Mouse (Mus musculus) kidney, postnatal 0 days (tissue): Measurements from ENCODE around the gene Nrp2. TPM values are rescaled to one million over a fixed set of nuclear protein-coding genes. Genes with fewer than 3 reads are reported as not detected.
A peak's percentile ranks its signal among the peaks of the same experiment; 100 is the strongest.

ENCODE experiments used
- ATAC-seq: fragments of 200-750 bp; cut with Nextera tagmentation; replicated peaks from 2 replicates; pipeline ENCODE4 v1.8.0; 2017; ENCODE audit warnings: low read depth, moderate number of reproducible peaks, moderate TSS enrichment, moderate library complexity; ENCODE audit not compliant: low FRiP score
- DNase-seq: peaks from one replicate; pipeline ENCODE4 v3.0.0-alpha.2; 2016; ENCODE audit warnings: low spot score
- H3K27ac ChIP-seq: fragments of 300-500 bp; sonication (generic); 2 replicates; pipeline ENCODE4 v1.5.1; 2014; ENCODE audit warnings: mild to moderate bottlenecking
- H3K27me3 ChIP-seq: fragments of 300-500 bp; sonication (generic); 2 replicates; pipeline ENCODE4 v1.6.1; 2014; ENCODE audit warnings: low read length, mixed read lengths; ENCODE audit not compliant: insufficient read depth
- H3K36me3 ChIP-seq: fragments of 300-500 bp; sonication (generic); 2 replicates; pipeline ENCODE4 v1.6.1; 2014; ENCODE audit warnings: low read length, mixed read lengths; ENCODE audit not compliant: insufficient read depth
- H3K4me1 ChIP-seq: fragments of 300-500 bp; sonication (generic); replicated peaks from 2 replicates; pipeline ENCODE4 v1.6.1; 2014; ENCODE audit warnings: antibody characterized with exemption, low read length, mixed read lengths; ENCODE audit not compliant: insufficient read depth
- H3K4me2 ChIP-seq: fragments of 300-500 bp; sonication (generic); 2 replicates; pipeline ENCODE4 v1.6.1; 2014; ENCODE audit warnings: mild to moderate bottlenecking, low read length, moderate library complexity, mixed read lengths
- H3K4me3 ChIP-seq: fragments of 300-500 bp; sonication (generic); replicated peaks from 2 replicates; pipeline ENCODE4 v1.5.1; 2014; ENCODE audit warnings: low read depth, low read length
- H3K9ac ChIP-seq: fragments of 300-500 bp; sonication (generic); 2 replicates; pipeline ENCODE4 v1.6.1; 2014; ENCODE audit warnings: low read depth, low read length
- H3K9me3 ChIP-seq: fragments of 300-500 bp; sonication (generic); replicated peaks from 2 replicates; pipeline ENCODE4 v1.6.1; 2016; ENCODE audit warnings: low read length, inconsistent platforms, mixed read lengths
- CTCF ChIP-seq: IDR thresholded peaks from 2 replicates; pipeline ENCODE4 v1.5.1; 2016; ENCODE audit warnings: antibody characterized with exemption, low read depth, mild to moderate bottlenecking, moderate library complexity
- whole genome bisulfite sequencing: fragments of 180-500 bp; shearing (Covaris S2); extraction: QIAGEN DNeasy Blood & Tissue Kit; methylation state at CpG from one replicate; pipeline ENCODE4 v1.1.7; 2014; 5-methylcytosine and 5-hydroxymethylcytosine counted together
- polyA plus RNA-seq: library from polyadenylated mRNA; unstranded; fragments of >200 nt; fragmentation: Nextera tagmentation; extraction: Ambion mirVana; gene quantifications from 2 replicates; pipeline ENCODE4 v1.2.1, GENCODE M21; 2015

The Nrp2 gene
- polyA plus RNA-seq, 1 experiment from 2014 or later = 5.6 TPM

DNA sequence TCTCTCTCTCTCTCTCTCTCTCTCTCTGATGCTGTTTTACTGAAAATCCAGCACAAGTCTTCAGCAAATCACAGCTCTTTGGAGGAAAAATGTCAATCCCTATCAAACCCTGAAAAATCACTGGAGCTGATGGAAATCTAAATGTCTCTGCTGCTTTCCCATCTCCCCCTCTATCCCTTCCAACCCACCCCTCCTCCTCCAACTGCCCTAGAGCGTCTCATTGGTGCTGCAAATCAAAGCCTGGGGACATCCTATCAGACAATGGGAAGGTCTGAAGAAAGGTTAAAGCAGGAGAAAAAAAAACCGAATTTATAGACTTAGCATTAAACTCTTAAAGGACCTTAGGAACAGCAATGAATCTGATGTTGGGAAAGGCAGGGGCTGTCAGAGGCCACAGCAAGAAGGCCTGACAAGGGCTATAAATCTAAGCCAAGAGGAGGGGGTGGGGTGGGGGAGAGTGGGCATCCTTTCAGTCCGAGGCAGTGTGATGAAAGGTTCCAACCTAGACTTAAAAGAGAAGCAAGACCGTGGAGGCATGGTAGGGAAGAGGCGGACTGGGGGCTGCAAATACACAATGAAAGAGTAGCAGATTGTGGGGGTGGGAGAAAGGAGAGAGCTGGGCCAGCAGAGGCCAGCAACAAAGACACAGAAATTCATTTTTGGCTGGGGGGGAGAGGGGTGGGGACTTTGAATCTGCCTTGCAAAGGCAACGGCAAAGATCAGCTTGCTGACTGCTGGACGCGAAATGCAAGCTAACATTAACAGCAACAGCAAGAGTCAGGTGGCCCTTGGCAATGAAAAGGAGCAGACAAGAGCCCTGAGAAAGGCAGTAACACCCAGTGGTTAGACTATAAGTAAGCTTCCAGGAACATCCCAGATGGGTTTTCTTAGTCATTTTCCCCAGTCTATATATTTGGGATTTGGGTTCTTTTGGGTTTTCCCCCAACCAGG is 148.2 kb downstream of the Nrp2 start:
- peaks cover 10% of the 10 kb centered on the region for H3K4me1 ChIP-seq
- no peak for TF ChIP-seq CTCF
- H3K4me2 ChIP-seq = no peak overlapping the region
- no peak overlapping the region for H3K9ac ChIP-seq
- DNase-seq (peak; percentile 69), ATAC-seq (0 out of 2 replicates have a peak, but pooled peaks have one; percentile 29)
- no peaks in the 10 kb centered on the region for H3K36me3 ChIP-seq
- H3K9me3 ChIP-seq = no peaks in the 10 kb centered on the region
- WGBS = 19% methylated on average over 8 of the region's 8 CpGs
- H3K27ac ChIP-seq = no peak overlapping the region
- no peak overlapping the region for H3K4me3 ChIP-seq
- no peaks in the 10 kb centered on the region for H3K27me3 ChIP-seq

DNA sequence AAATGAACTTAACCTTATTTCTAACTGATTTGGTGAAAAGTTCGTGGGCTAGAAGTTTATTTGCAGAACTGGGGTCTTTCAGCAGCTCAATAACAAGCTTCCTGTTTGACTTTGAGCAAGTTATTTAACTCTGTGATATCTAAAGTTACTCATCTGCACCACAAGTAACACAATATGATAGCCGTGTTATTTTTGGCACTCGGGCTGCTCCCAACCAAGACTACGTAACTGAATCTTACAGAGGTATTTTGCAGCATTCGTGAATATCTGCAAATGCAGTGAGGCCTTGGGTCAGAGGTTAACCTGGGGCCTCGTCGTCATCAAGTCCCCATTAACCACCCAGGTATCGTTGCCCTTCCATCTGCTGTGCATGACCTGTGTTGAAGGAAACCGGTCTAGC is 150.3 kb downstream of the Nrp2 start:
- Histone ChIP-seq H3K36me3 (no peaks in the 10 kb centered on the region), H3K4me1 (peaks cover 10% of the 10 kb centered on the region), H3K4me2 (no peak overlapping the region), H3K4me3 (no peak overlapping the region), H3K27ac (no peak overlapping the region), H3K27me3 (no peaks in the 10 kb centered on the region), H3K9ac (no peak overlapping the region), H3K9me3 (no peaks in the 10 kb centered on the region)
- 24% methylated on average over 9 of the region's 9 CpGs for WGBS
- DNase-seq (peak; percentile 55), ATAC-seq (no peak)
- no peak for TF ChIP-seq CTCF

DNA sequence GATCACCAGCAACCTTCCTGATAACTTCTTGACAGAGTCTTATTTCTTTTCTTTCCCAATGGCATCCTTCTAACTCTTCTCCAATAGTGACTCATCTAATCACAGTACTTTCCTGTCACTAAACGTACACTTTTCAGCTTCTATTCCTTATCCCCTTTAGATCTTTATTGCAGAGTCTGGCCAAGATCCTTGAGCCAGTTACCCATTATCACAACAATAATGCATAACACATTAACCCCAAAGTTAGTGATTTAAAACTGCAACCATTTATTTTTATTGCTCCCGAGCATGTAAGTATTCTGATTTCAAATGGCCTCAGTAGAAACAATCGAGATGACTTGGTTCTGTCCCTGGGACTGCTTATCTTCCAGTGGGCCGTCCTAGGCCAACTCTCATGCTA is 150.9 kb downstream of the Nrp2 start:
- no peaks in the 10 kb centered on the region for H3K9me3 ChIP-seq
- H3K27ac ChIP-seq = no peak overlapping the region
- H3K4me3 ChIP-seq = no peak overlapping the region
- DNase-seq = no peak
- H3K36me3 ChIP-seq = no peaks in the 10 kb centered on the region
- no peak for ATAC-seq
- no peaks in the 10 kb centered on the region for H3K27me3 ChIP-seq
- H3K4me1 ChIP-seq = peaks cover 10% of the 10 kb centered on the region
- no peak overlapping the region for H3K4me2 ChIP-seq
- TF ChIP-seq CTCF = no peak
- WGBS = 35% methylated on average over 4 of the region's 4 CpGs
- H3K9ac ChIP-seq = no peak overlapping the region

DNA sequence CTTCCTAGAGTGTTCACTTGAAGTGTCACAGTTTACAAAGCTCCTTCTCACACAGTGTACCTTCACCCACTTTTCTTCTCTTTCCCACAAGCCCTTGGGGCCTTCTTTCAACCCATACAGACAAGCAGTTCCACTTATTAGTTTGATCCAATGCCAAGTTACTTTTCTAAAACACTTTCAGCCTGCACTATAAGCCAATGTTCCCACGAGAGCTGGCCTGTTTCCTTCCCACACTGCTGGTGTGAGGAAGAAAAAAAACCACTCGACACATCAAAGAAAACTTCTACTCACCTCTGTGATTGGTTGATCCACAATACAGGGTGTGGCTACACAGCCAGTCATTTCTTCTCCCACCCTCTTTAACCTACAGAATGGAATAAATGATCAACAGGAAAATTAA is 156.0 kb downstream of the Nrp2 start:
- DNase-seq (no peak), ATAC-seq (no peak)
- Histone ChIP-seq H3K27ac (no peak overlapping the region), H3K9me3 (no peaks in the 10 kb centered on the region; the same call in 1 of the 2 replicates), H3K4me3 (no peak overlapping the region), H3K4me2 (no peak overlapping the region), H3K36me3 (no peaks in the 10 kb centered on the region), H3K9ac (no peak overlapping the region), H3K27me3 (no peaks in the 10 kb centered on the region), H3K4me1 (0 out of 2 replicates have a peak, but pooled peaks cover 11% of the 10 kb centered on the region)
- WGBS = 39% methylated on average over 2 of the region's 2 CpGs
- TF ChIP-seq CTCF = no peak

DNA sequence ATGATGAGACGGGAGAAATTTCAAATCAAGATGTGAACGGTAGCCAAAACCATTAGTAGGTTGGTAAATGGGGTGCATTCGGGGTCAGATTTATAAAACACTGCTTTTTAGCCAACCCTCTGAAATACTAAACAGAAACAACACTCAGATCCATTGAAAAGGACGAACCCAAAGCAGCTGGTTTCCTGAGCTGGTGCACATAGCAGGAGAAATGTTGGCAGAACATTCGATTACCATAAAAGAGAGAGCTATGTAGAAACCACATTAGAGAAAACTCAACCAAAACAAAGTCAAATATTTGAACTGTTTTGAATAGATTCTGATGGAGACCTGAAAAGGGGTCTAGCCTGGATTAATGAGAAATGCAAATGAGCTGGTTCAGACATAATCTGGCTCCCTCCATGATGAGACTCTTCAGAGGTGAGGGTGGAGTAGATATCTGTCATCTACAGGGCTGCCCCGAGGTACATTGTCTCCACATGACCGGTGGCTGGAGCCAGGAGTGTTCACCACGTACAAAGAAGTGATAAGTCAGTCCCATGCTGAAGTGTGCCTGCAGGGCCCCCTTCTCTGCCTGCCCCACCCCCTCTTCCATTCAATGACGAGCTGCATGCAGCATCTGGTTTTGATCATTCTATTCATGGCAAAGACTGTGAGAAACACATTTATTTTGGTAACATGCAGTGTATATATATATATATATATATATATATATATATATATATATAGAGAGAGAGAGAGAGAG is 156.6 kb downstream of the Nrp2 start:
- Histone ChIP-seq H3K4me3 (no peak overlapping the region), H3K9ac (no peak overlapping the region), H3K4me2 (no peak overlapping the region), H3K9me3 (no peaks in the 10 kb centered on the region; the same call in 1 of the 2 replicates), H3K4me1 (0 out of 2 replicates have a peak, but pooled peaks cover 6% of the 10 kb centered on the region), H3K36me3 (no peaks in the 10 kb centered on the region), H3K27ac (no peak overlapping the region), H3K27me3 (no peaks in the 10 kb centered on the region)
- WGBS = 67% methylated on average over 9 of the region's 9 CpGs
- TF ChIP-seq CTCF = no peak
- ATAC-seq (no peak), DNase-seq (no peak)

DNA sequence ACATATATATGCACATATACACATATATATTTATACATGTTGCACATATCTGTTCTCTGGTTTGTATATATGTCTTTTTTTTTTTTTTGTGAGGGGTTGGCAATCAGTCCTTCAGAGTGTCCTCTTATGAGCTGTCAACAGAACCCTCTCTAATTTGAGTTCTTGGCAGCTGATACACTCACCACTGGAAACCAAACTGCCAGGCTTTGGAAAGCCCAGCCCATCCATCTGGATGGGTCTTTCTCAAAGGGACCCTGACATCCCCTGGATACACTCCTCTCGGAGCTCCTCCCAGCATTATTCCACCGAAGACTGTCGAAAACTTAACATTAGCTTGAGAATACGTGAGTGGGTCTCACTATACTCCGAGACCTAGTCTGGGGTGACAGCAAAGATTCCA is 157.2 kb downstream of the Nrp2 start:
- WGBS = 61% methylated on average over 5 of the region's 5 CpGs
- Histone ChIP-seq H3K4me2 (no peak overlapping the region), H3K4me3 (no peak overlapping the region), H3K36me3 (no peaks in the 10 kb centered on the region), H3K9me3 (no peaks in the 10 kb centered on the region; the same call in 1 of the 2 replicates), H3K27ac (no peak overlapping the region), H3K27me3 (no peaks in the 10 kb centered on the region), H3K9ac (no peak overlapping the region), H3K4me1 (0 out of 2 replicates have a peak, but pooled peaks cover 6% of the 10 kb centered on the region)
- DNase-seq = no peak
- ATAC-seq = no peak
- TF ChIP-seq CTCF = no peak
